Mouse (Mus musculus): ENCODE results near the gene Cdh4.

- TF ChIP-seq CTCF (IDR thresholded peaks at IDR 0.05; ENCODE audit: low read depth, low read length) (no peak), GATA1 (IDR thresholded peaks at IDR 0.05; ENCODE audit: borderline replicate concordance, low read length) (no peak)
Observed at GRCm38 (mm10) chr2:179580415-179580814, 138.2 kb downstream of the Cdh4 start.
